Mouse (Mus musculus) sigmoid colon, adult 10 weeks (tissue): ENCODE data around the gene Zbtb40. TPM values are rescaled to one million over a fixed set of nuclear protein-coding genes. Genes with fewer than 3 reads are reported as not detected.

ENCODE experiments used
- polyA plus RNA-seq: library from polyadenylated mRNA; stranded (reverse); fragments of 350-450 nt; fragmentation: Illumina TruSeq; extraction: RNeasy Lipid Tissue Mini Kit (QIAGEN cat#74804); gene quantifications from one replicate; pipeline ENCODE4 v1.2.3, GENCODE M21; 2014; ENCODE audit warnings: low read depth, low replicate concordance

Zbtb40 gene
- 1.0 TPM for polyA plus RNA-seq

DNA sequence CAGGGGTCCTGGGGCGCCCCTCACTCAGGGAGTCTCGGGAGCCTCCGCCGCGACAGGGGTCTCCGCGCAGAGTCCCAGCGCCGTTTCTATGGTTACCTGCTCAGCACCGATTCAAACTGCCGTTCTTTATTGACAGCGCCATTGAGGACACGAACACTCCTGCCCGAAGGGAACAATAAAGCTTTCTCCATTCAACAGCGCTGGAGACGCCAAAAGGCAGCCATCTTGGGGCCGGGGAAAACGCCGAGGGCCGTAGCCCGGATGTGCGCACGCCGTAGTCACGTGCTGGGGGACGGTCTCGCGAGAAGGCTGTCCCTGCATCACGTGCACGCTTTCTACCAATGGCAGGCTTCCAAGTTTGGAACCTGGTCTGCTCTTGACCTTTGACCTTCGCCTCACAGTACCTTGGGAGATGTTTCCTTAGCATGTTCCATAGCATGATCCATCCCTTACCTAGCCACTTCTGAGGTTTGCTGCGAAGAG lies at the start of gene Zbtb40:
Gene Zbtb40, minus strand, starts transcription at position 252 of the 483 bp plus-strand sequence.

DNA sequence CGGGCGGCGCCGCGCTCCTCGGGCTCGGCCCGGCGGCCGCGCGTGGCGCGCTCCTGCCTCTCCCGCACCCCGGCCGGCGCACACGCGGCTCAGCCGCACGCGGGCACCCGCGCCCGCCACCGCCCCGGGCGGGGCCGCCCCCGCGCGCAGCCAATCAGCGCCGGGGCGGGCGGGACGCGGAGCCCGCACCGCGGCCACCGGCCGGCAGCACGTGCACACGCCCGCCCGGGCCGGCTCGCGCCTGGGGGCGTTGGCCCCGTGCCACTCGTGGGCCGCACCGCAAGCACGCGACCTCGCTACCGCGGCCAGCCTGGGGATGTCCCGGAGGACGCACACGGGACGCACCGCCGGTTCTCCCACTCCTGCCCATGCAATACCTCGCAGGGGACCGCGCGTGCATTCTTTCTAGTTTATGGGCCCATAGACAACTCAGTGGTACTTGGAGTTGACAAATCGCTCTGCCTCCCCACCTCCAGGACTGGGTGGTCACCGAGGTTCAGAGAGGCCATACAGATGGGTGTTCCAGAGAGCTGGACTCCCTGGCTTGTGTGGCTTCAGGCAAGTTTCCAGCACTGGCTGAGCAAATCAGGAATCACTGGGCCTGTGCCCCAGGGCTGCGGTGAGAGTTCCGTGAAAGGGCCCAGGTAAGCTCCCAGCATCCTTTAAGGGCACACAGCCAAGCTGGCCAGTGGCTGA lies 91.7 kb downstream of the Zbtb40 start, which contains the start of gene Epha8:
Gene Epha8, minus strand, starts transcription at position 66 of the 696 bp plus-strand sequence.

Other genes starting within 250 kb of the Zbtb40 start
- gene Ephb2, start 212.8 kb downstream of the Zbtb40 start, polyA plus RNA-seq = 3.4 TPM
- gene C1qb, start 162.6 kb downstream of the Zbtb40 start, polyA plus RNA-seq = 1.7 TPM
- gene C1qc, start 155.7 kb downstream of the Zbtb40 start, polyA plus RNA-seq = 3.2 TPM
- 4.8 TPM for gene C1qa, start 150.0 kb downstream of the Zbtb40 start, polyA plus RNA-seq
- not detected for gene Epha8, start 92.0 kb downstream of the Zbtb40 start, polyA plus RNA-seq
- gene Wnt4, start 228.7 kb upstream of the Zbtb40 start, polyA plus RNA-seq = 0.16 TPM